Mouse (Mus musculus): ENCODE measurements around the gene Atg5.

GRCm38 (mm10) chr10:44400602-44401001 is 132.4 kb downstream of the Atg5 start:
- no peak for TF ChIP-seq POLR2A (IDR thresholded peaks at IDR 0.05; ENCODE audit: control insufficient read depth, low read depth, low read length)
- no peak for TF ChIP-seq CTCF (IDR thresholded peaks at IDR 0.05; ENCODE audit: control insufficient read depth, insufficient read depth, insufficient replicate concordance, low read depth, low read length)

Measured in testis, adult 2 months (tissue).